Mouse (Mus musculus) cortical plate, adult 2 months (tissue): Measurements from ENCODE around the gene Frmd8.

Experiments
- CTCF ChIP-seq: fragments of 200-500 bp; IDR thresholded peaks from 2 replicates; pipeline ENCODE4 v1.5.1; 2011; ENCODE audit warnings: mild to moderate bottlenecking, control low read depth, low read length; ENCODE audit not compliant: insufficient read depth; ENCODE audit errors: extremely low read depth
- POLR2A ChIP-seq: fragments of 200-500 bp; IDR thresholded peaks from 2 replicates; pipeline ENCODE4 v1.6.1; 2011; ENCODE audit warnings: mild to moderate bottlenecking, low read length, control low read depth; ENCODE audit not compliant: insufficient read depth; ENCODE audit errors: extremely low read depth

- TF ChIP-seq POLR2A (no peak), CTCF (no peak)
These were observed 39.8 kb downstream of the Frmd8 start for GRCm38 (mm10) chr19:5835054-5835921.
